Mouse (Mus musculus) cortical plate, adult 2 months (tissue): Measurements from ENCODE around the gene Nkx1-1.

Experiments
- CTCF ChIP-seq: fragments of 200-500 bp; IDR thresholded peaks from 2 replicates; pipeline ENCODE4 v1.5.1; 2011; ENCODE audit warnings: mild to moderate bottlenecking, control low read depth, low read length; ENCODE audit not compliant: insufficient read depth; ENCODE audit errors: extremely low read depth
- POLR2A ChIP-seq: fragments of 200-500 bp; IDR thresholded peaks from 2 replicates; pipeline ENCODE4 v1.6.1; 2011; ENCODE audit warnings: mild to moderate bottlenecking, low read length, control low read depth; ENCODE audit not compliant: insufficient read depth; ENCODE audit errors: extremely low read depth

DNA sequence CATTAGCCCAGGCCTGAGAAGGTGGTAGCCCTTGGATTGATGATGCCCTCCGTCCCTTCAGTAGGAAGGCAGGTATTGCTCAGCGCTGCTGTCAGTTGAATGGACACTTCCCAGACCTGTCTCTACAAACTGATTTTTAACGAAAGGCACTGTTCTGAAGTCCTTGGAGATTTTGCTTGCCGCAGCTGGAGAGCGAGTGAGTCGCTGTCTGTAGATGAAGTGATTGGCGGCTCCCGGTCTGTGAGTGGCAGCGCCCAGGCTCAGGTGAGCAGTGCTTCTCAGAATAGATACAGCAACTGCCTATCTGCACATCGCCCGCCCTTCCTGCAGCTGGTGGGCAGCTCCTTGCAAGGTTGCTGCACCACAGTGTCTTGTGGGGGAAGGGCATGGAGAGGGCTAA, 38.1 kb downstream of the Nkx1-1 start:
- no peak for TF ChIP-seq CTCF
- TF ChIP-seq POLR2A, result no peak
